Mouse (Mus musculus): ENCODE measurements around the gene Pspc1. TPM values are rescaled to one million over a fixed set of nuclear protein-coding genes. Genes with fewer than 3 reads are reported as not detected.

Pspc1 gene
- polyA plus RNA-seq (2017; shearing (Covaris generic)), result 50.1 TPM

DNA sequence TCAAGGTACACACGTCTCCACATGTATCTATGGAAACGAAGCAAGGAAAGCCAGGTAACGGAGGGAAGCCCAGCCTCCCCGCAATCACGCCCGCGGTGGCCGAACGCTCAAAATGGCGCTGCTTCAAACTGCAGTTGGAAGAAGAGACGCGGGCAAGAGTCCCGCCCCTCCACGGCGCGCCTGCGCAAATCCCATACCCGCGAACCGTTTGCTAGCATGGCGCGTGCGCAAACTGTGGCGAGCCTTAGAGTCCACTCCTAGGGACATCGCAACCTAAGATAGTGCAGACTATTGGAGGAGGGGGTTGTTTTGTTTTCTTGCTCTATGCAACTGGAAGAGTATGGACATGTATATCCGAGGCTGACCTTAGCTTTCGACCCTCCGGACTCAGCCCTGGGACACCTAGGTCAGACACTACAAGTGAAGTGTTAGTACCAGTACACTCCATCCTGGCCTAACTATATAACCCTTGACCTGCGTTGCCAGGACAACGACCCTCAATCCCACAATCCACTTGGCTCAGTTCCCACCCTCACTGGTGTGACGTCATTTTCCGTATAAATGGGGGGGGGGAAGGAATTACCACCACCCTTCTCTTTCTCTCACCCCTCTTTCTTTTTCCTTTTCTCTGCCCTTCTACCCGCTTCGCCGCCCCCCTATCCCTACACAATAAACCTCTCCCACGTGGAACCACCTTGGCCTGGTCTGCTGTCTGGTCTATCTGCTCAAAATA, at the start of gene Pspc1:
TSS of gene Pspc1 (minus strand) at position 117 of the 733 bp plus-strand sequence.

DNA sequence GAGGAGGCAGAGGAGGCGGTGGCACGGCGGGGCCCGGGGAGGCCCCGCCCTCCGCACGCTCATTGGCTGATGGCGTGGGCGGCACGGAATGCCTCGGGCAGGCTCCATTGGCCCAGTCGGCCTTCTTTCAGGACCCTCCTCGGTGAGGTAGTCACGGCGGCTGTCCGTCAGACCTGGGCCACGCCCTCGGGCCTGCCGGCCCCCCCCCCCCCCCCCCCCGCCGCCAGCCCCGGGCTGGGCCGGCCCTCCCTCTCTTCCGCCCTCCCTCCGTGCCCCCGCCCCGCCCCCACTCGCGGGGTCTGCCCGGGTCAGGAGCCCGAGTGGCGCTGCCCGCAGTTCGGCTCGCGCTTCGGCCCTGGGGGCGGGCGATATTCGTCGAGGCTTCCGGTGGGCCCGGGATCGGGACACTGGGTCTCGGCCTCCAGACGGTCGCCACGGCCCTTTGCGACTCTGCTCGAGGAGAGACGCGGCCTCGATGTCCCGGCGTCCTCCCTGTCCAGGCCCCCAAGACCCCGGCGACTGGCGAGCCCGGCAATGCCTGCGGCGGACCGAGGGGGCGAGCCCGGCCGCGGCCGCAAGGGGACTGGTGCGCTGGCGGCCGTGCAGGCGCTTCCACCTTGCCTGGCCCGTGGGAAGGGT, 33.7 kb upstream of the Pspc1 start, which contains the start of gene Zmym5:
TSS of gene Zmym5 (minus strand) at position 16 of the 639 bp plus-strand sequence.

Other genes with a start within 250 kb of the Pspc1 start
- 13.9 TPM for gene Cenpj, start 202.9 kb downstream of the Pspc1 start, polyA plus RNA-seq (2017; shearing (Covaris generic))
- 19.6 TPM for gene Parp4, start 202.7 kb downstream of the Pspc1 start, polyA plus RNA-seq (2017; shearing (Covaris generic))
- 44.3 TPM for gene Mphosph8, start 110.1 kb downstream of the Pspc1 start, polyA plus RNA-seq (2017; shearing (Covaris generic))
- 44.9 TPM for gene Zmym5, start 33.4 kb upstream of the Pspc1 start, polyA plus RNA-seq (2017; shearing (Covaris generic))
- gene Zmym2, start 108.3 kb upstream of the Pspc1 start, polyA plus RNA-seq (2017; shearing (Covaris generic)), result 77.9 TPM

Measured in CD4-positive, CD25-positive, alpha-beta regulatory T cell (primary cell).